Mouse (Mus musculus) kidney, adult 2 months (tissue): ENCODE results near the gene Rex2.
"Not testable (repeated sequence)": the region's sequence is repeated elsewhere in the genome, so short reads cannot be mapped to it uniquely, and the experiment has no call there.

Source experiments
- CTCF ChIP-seq: fragments of 200-500 bp; conservative IDR thresholded peaks from 2 replicates; pipeline ENCODE4 v1.5.1; 2011; ENCODE audit warnings: low read depth, mild to moderate bottlenecking, control low read depth, low read length, moderate library complexity, mixed read lengths; ENCODE audit not compliant: insufficient read depth, insufficient read length
- POLR2A ChIP-seq: fragments of 200-500 bp; IDR thresholded peaks from one replicate; pipeline ENCODE4 v1.6.1; 2011; ENCODE audit warnings: low read depth, low read length, control low read depth

- TF ChIP-seq POLR2A, CTCF: not testable (repeated sequence)
Measured at GRCm38 (mm10) chr4:146976581-146976980, 45.1 kb upstream of the Rex2 start.
